Mouse (Mus musculus) layer of hippocampus, adult 18-20 months (tissue): ENCODE data around the gene Gdpd3. TPM values are rescaled to one million over a fixed set of nuclear protein-coding genes. Genes with fewer than 3 reads are reported as not detected.

ENCODE experiments used
- DNase-seq, 2 experiments: peaks; one replicate each; pipeline ENCODE4 v3.0.0; 2022; ENCODE audit warnings: low spot score in 2 of 2
- total RNA-seq, 2 experiments: library from RNA; stranded (reverse); gene quantifications; 2 replicates each; pipeline ENCODE4 v1.2.3; 2021

Gene Gdpd3
- total RNA-seq, 2 experiments from 2014 or later, result 2.2 to 4.6 TPM

GRCm38 (mm10) chr7:126784469-126784868 is 18.3 kb downstream of the Gdpd3 start:
- DNase-seq, result no peak

DNA sequence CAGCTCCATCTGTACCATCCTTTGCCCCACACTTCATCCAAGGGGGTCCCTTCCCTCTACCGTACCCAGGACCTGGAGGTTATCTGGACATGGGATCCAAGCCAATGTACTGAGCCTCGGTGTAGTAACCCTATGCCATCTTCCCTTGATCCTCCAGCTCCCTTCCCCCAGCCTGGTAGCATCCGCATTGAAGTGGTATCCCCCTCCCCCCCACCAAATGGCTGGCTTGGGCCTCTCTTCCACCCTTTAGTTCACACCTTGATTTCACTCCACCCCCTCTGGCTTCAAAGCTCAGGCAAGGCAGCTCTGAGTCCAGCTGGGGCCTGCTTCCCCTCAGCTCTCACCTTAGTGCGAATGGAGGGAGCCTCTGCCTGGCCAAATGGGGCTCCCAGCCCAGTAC is 18.9 kb downstream of the Gdpd3 start:
- DNase-seq, result no peak

- no peak for DNase-seq
Observed at GRCm38 (mm10) chr7:126786142-126786541, 20.0 kb downstream of the Gdpd3 start.

DNA sequence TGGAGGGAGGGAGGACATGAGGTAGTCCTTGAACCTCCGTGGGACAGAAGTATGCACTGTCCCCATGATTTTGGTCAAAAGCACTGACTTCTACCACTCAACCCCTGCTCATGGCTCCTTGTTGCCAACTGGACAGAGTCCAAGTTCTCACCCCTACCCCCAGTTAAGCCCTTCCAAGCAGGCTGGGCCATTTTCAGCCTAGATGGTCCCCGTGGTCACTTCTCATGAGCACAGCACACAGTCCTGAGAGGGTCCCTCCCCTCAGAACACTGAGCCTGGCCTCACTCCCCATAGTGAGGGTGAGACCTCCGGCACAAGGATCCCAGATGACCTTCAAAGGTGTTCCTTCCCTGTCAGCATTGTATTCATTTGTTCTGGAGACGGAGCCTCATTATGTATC is 23.0 kb downstream of the Gdpd3 start:
- no peak for DNase-seq

DNA sequence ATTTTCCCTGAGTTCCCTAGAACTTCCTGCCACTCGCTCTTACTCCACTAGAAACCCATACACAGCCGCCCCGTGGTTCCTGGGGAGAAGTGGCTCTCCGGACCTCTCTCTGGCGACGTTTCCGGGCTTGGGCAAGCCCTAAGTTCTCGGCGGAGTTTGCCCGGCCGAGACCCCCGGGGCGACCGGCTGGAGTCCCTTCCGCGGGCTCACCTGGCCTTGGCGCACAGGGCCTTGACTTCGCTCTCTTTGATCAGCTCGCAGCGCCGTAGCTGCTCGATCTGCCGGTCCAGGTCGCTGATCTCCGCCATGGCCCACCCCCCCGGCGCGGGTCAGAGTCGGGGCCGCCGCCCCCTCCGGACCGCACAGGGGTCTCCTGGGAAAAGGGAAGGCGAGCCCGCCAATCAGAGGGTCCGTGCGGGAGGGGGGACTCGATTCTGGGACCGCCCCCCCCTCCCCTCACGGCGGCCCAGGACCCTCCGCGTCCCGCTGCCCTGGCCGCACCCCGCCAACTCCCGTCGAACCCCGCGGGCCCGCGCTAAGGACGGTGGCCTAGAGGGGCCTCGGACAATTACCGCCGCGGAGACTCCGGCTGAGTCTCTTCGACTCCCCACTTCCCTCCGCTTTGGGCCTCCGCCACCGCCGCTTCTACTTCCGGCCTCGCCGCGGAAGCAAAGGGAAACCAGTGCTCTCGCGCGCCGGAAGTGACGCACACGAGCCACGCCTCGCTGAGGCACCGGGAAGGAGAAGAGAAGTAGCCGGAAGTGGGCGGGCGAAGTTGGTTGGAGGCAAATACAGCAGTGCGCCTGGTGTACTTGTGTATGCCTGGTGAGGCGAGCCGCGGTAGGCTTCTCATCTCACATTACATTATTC is 26.0 kb downstream of the Gdpd3 start, which contains the start of gene Ppp4c:
TSS of gene Ppp4c (minus strand) at position 646 of the 870 bp plus-strand sequence.
- peak; percentile 95 to 97 for DNase-seq

DNA sequence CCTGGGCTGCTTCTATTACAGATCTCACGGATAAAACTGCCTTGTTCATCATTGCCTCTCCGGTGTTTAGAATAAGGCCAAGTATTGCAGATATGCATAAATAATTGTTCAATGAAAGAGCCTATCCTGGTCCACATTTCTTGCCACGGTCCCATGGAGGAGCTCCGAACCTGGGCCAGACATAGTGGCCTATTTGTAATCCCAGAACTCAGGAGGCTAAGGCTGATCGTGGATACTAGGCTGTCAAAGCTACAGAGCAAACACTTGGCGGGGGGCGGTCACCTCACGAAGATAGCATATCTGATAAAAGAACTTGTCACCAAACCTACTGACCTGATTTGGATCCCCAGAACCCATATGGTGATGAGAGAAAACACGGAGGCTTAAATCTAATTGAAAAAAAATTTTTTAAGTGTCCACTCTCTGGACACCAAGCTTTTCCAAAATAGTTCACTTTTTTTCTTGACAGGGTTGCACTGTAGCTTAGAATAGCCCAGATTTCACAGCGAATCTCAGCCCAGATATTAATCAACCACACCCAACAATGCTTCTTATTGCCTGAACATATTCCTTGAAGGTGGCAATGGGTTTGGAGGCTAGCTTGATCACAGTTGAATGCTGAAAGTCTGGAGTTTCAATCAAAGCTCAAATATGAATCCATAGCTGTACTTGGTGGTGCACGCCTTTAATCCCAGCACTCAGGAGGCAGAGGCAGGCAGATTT is 26.7 kb downstream of the Gdpd3 start:
- DNase-seq, result no peak

DNA sequence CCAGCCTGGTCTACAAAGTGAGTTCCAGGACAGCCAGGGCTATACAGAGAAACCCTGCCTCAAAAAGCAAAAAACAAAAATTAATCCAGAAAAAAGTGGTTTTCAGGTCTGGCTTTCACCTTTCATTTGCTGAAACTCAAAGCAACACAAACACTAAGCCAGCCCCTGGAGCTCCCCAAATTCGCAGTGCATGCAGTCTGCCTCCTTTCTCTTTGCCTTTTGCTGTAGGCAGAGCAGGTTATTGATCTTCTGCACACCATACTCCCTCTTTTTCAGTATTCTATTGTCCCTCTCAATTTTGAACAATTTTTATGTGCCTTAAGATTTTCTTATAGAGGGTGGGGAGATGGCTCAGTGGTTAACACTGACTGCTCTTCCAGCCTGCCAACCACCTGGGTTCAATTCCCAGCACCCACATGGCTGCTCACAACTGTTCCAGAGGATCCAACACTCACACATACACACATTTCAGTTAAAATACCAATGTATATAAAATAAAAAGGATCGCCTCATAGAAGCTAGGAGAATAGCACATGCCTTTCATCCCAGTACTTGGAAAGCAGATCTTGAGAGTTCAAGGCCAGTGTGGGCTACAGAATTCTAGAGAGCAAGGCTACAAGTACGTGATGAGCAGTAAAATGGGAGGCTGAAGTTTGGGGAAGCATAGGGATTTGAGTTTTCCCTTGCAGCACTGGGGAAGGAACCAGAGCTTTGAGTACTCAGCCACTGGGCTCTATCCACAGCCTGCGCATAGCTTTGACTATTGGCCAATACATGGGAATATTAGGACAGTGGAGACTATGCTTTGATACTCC is 27.5 kb downstream of the Gdpd3 start:
- DNase-seq, result no peak

DNA sequence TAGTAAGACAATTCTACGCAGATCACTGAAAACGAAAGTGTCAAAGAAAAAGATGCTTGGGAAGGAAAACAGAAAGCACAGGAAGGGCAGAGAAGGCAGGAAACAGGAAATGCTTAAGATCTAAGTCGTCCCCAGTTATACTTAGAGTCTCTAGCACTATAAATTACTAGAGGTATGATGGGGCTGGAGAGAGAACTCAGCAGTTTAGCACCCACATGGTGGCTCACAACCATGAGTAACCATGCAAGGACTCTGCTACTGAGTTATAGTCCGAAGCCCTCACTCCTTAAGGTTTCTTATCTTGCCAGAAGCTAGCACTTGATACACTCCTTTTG is 28.1 kb downstream of the Gdpd3 start:
- no peak for DNase-seq

GRCm38 (mm10) chr7:126795387-126796317 is 29.5 kb downstream of the Gdpd3 start:
- DNase-seq, result no peak

DNA sequence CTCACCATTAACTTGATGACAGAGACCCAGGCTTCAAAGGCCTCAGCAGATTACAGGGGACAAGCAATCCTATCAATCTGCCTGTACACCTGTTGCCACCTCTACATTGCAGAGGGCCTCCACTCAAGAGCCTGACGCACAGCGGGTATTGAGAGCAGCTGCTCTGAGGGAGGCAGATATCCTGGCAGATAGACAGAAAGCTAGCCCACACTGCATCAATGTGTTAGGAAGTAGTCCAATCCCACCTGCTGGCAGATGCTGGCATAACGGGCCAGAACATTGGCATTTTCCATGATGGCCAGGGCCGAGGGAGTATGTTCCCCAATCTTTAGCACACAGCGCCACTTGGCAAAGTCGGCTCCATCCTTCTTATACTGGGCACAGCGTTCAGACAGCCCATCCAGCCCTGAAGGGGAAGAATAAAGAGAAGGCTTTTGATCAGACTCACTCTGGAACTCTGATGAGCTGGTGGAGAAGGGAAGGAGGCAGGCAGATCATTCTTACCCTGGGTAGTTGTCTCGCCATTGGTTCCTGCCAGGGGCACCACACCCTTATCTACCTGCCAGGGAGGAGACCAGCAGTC is 30.3 kb downstream of the Gdpd3 start:
- peak; percentile 68 to 82 for DNase-seq

- DNase-seq, result peak in 1 of 2 experiments; percentile 34
Observed at GRCm38 (mm10) chr7:126797411-126798126, 31.4 kb downstream of the Gdpd3 start, which contains the start of gene Fam57b. Gene Fam57b, plus strand, starts transcription at chr7:126797668.

DNA sequence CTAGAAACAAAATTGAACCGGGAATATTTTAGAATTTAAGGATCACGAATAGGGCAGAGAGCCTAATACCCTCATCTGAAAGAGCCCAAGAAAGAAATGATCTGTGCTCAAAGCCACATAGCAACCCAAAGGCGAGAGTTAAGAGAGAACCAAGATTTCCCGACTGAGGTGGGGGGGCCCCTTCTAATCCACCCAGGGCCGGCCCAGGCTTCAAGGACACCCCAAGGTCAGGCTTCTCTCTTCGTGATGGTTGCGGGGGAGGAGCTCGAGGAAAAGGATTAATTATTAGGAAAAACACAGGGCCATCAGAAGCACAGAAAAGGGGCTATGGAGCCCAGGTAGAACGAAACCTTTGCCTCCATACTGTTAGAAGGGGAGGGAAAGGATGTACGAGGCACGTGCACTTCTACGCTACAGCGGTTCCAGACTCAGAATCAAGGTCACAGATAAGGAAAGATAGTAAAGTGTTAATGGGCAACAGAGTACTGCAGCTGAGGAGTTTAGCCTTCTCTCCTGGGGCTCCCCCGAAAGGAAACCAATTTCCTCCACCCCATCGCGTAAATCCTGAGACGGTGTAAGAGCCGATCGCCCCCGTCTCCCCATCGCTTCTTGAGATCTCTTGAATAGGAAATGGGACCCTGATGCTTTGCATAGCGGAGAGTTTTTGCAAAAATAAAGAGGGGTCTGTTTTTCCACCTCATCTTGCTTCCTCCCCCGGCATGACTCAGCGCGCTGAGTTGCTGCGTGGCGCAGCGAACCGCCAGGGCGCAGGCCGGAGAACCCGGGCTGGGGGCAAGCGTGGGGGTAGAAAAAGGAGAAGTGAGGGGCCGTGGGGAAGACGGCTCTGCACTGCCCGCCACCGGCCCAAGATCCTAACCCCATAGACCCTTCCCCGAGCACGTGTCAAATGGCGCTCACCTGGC is 32.3 kb downstream of the Gdpd3 start:
- peak in 1 of 2 experiments; percentile 40 for DNase-seq

- peak; percentile 98 to 99 for DNase-seq
Observed at GRCm38 (mm10) chr7:126799050-126799467, 32.9 kb downstream of the Gdpd3 start.

GRCm38 (mm10) chr7:126799468-126800268 is 33.5 kb downstream of the Gdpd3 start:
- DNase-seq, result peak in 1 of 2 experiments; percentile 80

GRCm38 (mm10) chr7:126800269-126801056 is 34.3 kb downstream of the Gdpd3 start:
- no peak for DNase-seq

DNA sequence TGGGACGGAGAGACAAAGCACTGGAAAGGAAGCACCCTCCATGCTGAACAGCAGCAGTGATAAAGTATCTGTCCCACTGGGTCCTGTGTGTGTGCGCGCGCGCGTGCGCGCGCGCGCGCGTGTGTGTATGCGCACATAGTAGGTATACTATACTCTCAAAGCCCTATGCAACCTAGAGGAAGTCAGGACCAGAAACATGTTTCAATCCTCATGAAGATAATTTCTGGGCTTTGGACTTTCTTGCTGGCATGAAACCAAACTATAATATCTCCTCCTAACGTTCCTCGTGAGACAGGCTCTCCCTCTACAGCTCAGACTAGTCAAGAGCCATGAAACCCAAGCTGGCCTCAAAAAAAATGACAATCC is 34.9 kb downstream of the Gdpd3 start:
- DNase-seq, result no peak
